Mouse (Mus musculus): Measurements from ENCODE around the gene Loxl1.
"Not testable (repeated sequence)": the region's sequence is repeated elsewhere in the genome, so short reads cannot be mapped to it uniquely, and the experiment has no call there.

Loxl1 gene

DNA sequence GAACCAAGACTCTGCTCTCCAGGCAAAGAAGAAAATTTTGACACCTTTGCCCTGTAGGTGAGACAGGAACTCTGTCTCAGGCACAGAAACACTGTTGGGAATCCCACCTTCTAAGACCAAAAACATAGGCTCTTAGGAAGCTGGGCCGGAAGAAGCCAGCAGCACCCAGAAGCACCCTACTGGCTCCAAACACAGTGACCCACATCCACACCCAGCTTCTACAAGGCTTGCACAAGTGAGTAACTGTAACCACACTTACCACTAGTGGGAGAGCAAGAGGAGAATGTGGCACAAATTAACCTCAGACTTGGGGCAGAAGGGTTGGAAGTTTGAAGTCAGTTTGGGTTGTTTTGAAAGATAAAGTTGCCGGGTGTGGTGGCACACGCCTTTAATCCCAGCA, 37.2 kb downstream of the Loxl1 start:
- DNase-seq, result no peak

- DNase-seq, result no peak
Observed at GRCm38 (mm10) chr9:58275115-58275774, 37.7 kb downstream of the Loxl1 start.

GRCm38 (mm10) chr9:58274626-58275025, 38.4 kb downstream of the Loxl1 start:
- DNase-seq, result no peak

DNA sequence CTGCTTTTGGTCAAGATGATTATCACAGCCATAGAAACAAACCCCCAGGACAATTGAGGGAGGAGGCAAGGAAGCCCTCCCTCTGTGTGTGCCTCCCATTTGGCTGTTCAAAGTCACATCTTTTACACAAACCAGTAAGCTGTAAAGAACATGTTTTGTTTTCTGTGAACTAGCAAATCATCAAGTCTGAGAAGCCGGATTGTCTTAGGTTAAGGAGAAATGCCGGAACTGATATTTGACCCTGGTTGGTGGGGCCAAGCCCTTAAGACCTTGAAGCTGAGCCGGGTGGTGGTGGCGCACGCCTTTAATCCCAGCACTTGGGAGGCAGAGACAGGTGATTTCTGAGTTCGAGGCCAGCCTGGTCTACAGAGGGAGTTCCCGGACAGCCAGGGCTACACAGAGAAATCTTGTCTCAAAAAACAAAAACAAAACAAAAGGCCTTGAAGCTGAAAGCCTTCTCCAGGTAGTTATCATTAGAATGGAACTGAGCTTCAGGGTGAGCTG, 38.8 kb downstream of the Loxl1 start:
- DNase-seq, result no peak

DNA sequence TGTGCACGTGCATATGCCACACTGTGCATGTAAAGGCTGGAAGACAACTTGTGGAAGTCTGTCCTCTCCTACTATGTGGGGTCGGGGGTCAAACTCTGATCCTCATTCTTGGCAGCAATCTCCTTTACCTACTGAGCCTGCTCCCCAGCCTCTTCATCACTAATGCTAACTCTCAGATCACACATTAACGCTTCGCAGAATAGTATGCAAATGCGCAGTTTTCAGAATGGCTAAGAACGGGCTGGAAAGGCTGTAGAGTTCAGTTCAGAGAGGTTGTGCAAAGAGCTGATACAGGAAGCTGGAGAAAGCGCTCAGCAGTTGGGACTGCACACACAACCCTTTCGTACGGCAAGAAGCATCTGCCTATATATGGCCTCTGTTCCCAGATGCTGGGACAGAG, 40.1 kb downstream of the Loxl1 start:
- DNase-seq, result no peak

DNA sequence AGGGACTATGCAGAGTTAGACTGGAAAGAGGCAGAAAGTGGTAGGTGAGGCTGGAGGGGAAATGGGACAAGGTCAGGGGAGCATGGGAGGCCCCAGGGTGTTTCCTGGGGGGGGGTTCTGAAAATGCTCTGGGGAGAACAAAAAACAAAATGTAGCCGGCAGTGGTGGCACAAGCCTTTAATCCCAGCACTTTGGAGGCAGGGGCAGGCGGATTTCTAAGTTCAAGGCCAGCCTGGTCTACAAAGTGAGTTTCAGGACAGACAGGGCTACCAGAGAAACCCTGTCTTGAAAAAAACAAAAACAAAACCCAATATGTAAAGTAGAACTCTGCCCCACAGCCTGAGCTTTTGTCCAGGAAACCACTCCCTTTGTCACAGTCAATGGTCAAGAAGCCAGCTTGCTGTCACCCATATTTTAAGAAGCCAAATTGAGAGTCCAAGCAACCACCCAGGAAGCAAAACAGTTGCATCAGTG, 40.9 kb downstream of the Loxl1 start:
- DNase-seq, result no peak

DNA sequence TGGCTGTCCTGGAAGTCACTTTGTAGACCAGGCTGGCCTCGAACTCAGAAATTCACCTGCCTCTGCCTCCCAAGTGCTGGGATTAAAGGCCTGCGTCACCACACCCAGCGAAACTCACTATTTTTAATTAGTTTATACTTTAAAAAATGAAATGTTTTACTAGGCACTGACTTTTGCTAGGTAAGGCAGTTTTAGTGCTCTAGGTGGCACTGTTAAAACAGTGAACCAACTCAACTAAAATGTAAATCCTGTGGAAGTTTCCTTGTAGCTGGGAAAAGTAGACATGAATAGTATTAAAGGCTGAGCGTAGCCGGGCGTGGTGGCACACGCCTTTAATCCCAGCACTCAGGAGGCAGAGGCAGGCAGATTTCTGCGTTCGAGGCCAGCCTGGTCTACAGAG, 41.4 kb downstream of the Loxl1 start:
- not testable (repeated sequence) for DNase-seq

DNA sequence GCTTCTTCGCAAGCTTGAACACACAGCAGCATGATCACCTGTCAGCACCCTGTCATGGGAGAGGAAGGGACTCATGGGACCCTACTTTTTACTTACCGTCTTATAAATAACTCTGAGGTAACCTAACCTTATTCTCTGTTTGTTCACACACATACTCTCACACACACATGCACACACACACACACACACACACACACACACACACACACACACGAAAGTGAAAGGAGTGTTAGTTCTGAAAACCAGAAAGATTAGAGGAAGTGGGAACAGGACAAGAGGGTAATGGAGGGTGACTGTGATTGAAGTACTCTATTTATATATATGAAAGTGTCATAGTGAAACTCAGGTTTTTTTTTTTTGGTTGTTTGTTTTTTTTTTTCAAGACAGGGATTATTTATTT, 41.9 kb downstream of the Loxl1 start:
- no peak for DNase-seq

DNA sequence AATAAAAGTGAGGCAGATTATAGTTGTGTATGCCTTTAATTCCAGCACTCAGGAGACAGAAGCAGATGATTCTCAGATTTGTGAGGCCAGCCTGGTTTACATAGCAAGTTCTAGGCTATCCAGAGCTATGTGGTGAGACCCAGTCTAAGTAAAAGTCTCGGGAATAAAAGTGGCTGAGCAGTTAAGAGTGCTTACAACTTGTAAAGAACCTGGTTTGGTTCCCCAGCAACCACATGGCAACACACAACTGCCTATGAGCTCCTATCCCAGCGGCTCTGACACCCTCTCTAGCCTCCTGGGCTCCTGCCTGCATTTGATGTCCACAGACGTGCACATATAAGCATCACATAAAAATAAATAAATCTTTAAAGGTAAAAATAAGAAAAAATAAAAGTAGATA, 42.9 kb downstream of the Loxl1 start:
- DNase-seq, result no peak

GRCm38 (mm10) chr9:58268384-58269313, 44.3 kb downstream of the Loxl1 start:
- peak in 1 of 2 experiments; percentile 55 for DNase-seq

DNA sequence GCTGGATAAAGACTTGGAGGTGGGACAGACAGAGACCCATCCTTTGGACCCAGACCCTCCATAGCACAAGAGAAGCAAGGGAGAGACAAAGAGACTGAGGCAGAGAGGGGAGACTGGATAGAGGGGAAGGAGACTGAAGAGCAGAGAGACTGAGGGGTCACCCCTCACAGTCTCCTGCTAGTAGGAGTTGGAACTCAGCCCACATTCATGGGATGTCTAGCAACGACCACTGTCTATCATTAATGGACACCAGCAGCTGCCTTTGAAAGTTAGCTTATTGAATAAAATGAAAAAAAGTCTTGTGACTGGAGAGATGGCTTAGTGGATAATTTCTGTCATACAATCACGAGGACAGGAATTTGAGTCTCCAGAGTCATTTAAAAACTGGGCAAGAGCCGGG, 45.9 kb downstream of the Loxl1 start:
- DNase-seq, result no peak

DNA sequence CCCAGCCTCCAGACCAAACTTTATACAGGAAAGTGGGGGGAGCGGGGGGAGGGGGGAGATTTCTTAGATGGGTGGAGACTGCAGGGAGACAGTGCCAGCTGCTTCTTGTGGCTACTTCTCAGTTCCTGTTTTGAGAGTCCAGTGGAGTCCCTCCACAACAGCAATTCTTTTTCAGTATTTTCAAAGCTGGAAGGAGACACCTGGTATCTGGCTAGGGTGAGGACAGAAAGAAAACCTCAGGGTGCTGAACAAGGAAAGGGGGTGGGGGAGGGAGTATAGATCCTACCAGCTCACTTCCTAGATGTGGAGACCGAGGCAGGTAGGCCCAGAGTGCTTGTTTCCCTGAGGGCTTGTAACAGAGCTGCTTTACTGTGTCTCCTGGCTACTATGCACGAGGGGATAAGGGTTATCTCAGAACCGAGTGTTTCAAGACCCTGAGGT, 46.4 kb downstream of the Loxl1 start:
- DNase-seq, result no peak

DNA sequence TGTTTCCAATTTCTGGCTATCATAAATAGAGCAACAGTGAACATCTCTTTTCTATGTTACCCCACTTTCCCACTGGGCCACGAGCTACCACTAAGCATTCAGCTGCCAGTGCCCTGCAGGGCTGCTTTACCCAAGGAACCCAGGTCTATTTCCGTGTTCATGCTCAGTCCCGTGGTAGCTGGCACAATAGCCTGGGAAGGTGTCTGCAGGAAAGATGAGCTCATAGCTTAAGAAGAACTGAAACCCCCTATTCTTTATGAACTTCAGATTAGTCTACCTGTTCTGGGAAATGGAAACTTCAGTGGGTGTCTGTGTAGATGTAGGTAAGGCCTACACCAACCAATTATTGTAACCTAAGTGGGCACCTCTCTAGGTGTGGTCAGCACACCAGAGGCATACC, 47.6 kb downstream of the Loxl1 start:
- DNase-seq, result no peak

GRCm38 (mm10) chr9:58262507-58262906, 50.5 kb downstream of the Loxl1 start:
- no peak for DNase-seq

GRCm38 (mm10) chr9:58255704-58256685, 57.0 kb downstream of the Loxl1 start:
- no peak for DNase-seq

GRCm38 (mm10) chr9:58255105-58255504, 57.9 kb downstream of the Loxl1 start:
- no peak for DNase-seq

- not testable (repeated sequence) for DNase-seq
Observed at GRCm38 (mm10) chr9:58253805-58254122, 59.2 kb downstream of the Loxl1 start.

- peak; percentile 88 to 92 for DNase-seq
Observed at GRCm38 (mm10) chr9:58253033-58253804, 59.8 kb downstream of the Loxl1 start, which contains the start of gene Stoml1. Stoml1 (plus strand) TSS chr9:58253164.

GRCm38 (mm10) chr9:58250730-58251129, 62.3 kb downstream of the Loxl1 start:
- DNase-seq, result not testable (repeated sequence)

DNA sequence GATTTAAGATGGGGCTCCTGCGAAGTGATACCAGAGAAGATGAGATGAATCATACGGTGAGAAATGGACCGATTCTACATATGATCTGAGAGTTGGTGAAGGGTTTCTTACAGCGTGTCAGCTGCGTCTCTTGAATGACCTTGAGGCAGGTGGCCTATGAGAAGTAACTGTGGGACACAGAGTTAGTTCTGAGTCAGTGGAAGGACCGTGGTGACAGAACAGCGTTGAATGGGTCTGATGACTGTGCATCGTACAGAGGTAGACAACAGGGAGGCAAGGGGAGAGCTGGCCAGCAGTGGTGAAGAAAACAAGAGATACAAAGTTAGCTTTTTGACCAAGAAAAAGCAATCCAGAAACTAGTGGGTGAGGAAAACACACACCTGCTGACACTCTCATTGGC, 62.7 kb downstream of the Loxl1 start:
- DNase-seq, result no peak

DNA sequence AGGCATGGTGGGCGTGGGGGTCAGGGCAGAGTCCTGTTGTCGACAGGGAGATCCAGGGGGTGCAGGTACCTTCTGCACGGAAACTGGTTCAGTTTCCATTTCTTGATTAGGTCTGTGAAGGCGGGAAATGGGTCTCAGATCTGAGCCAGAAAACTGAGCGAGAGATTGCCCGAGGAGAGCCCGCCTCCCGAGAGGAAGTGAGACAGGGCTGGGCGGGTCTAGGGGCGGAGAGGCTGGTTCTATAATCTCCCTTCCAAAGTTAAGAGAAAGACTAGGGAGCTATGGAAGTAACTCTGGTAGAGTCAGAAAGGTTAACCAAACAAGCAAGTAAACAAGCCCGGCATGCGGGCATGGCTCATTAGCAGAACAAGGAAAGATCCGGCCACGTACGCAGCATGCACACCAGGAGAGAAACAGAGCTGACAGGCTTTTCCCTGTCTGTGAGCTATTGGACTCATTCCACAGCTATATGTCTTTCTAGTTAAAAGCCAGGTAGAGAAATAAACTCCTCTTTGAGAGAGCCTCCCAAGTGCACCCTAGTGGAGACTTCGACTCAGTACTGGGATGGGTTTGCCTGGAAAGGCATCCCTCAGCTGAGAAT, 63.3 kb downstream of the Loxl1 start, which contains the start of gene Pml:
TSS of gene Pml (minus strand) at position 195 of the 601 bp plus-strand sequence.
- peak; percentile 62 to 71 for DNase-seq
